Mouse (Mus musculus): ENCODE results near the gene Hes2. TPM values are rescaled to one million over a fixed set of nuclear protein-coding genes. Genes with fewer than 3 reads are reported as not detected.

Hes2 gene
- polyA plus RNA-seq (2011; ENCODE audit: insufficient read depth, insufficient read length, low read depth, missing spikeins): 0.39 TPM in 1 of 2 replicates, not detected in the other

GRCm38 (mm10) chr4:152158585-152159284, at the start of gene Hes2:
Gene Hes2 (plus strand): TSS chr4:152158867.
- Histone ChIP-seq H3K27ac (ENCODE audit: insufficient read depth, low read length) (no peak within 1 kb of the TSS), H3K27me3 (ENCODE audit: control insufficient read depth, insufficient read depth, low read length, poor library complexity, severe bottlenecking) (no peaks in the 10 kb centered on the region; the same call in 1 of the 2 replicates), H3K36me3 (ENCODE audit: control insufficient read depth, insufficient read depth, low read length, poor library complexity, severe bottlenecking) (no peaks in the 10 kb centered on the region), H3K9me3 (replicated peaks; ENCODE audit: control insufficient read depth, insufficient read depth, low read length, poor library complexity, severe bottlenecking) (no peaks in the 10 kb centered on the region), H3K4me3 (ENCODE audit: low read depth, low read length) (peak within 1 kb of the TSS; percentile 71), H3K9ac (ENCODE audit: low read depth, poor library complexity, severe bottlenecking) (peak within 1 kb of the TSS; percentile 24), H3K4me1 (ENCODE audit: control insufficient read depth, insufficient read depth, low read length) (no peaks in the 10 kb centered on the region)
- TF ChIP-seq POLR2A (IDR thresholded peaks at IDR 0.05; ENCODE audit: insufficient read depth, low read length) (no peak), CTCF (IDR thresholded peaks at IDR 0.05; ENCODE audit: low read depth, low read length) (no peak), EP300 (IDR thresholded peaks at IDR 0.05; ENCODE audit: insufficient read depth, low read depth, low read length) (no peak)

- Histone ChIP-seq H3K36me3 (ENCODE audit: control insufficient read depth, insufficient read depth, low read length, poor library complexity, severe bottlenecking) (peaks cover 15% of the 10 kb centered on the region), H3K9me3 (replicated peaks; ENCODE audit: control insufficient read depth, insufficient read depth, low read length, poor library complexity, severe bottlenecking) (no peaks in the 10 kb centered on the region), H3K9ac (ENCODE audit: low read depth, poor library complexity, severe bottlenecking) (no peak overlapping the region), H3K27ac (ENCODE audit: insufficient read depth, low read length) (no peak overlapping the region), H3K4me1 (ENCODE audit: control insufficient read depth, insufficient read depth, low read length) (peaks cover 6% of the 10 kb centered on the region), H3K27me3 (ENCODE audit: control insufficient read depth, insufficient read depth, low read length, poor library complexity, severe bottlenecking) (no peaks in the 10 kb centered on the region), H3K4me3 (ENCODE audit: low read depth, low read length) (no peak overlapping the region)
- TF ChIP-seq CTCF (IDR thresholded peaks at IDR 0.05; ENCODE audit: low read depth, low read length) (no peak), POLR2A (IDR thresholded peaks at IDR 0.05; ENCODE audit: insufficient read depth, low read length) (no peak), EP300 (IDR thresholded peaks at IDR 0.05; ENCODE audit: insufficient read depth, low read depth, low read length) (no peak)
Observed at GRCm38 (mm10) chr4:152109509-152109908, 49.2 kb upstream of the Hes2 start.

- H3K27me3 ChIP-seq (ENCODE audit: control insufficient read depth, insufficient read depth, low read length, poor library complexity, severe bottlenecking): no peaks in the 10 kb centered on the region
- no peak overlapping the region for H3K4me3 ChIP-seq (ENCODE audit: low read depth, low read length)
- no peak overlapping the region for H3K9ac ChIP-seq (ENCODE audit: low read depth, poor library complexity, severe bottlenecking)
- no peak for TF ChIP-seq EP300 (IDR thresholded peaks at IDR 0.05; ENCODE audit: insufficient read depth, low read depth, low read length)
- no peak for TF ChIP-seq CTCF (IDR thresholded peaks at IDR 0.05; ENCODE audit: low read depth, low read length)
- no peak for TF ChIP-seq POLR2A (IDR thresholded peaks at IDR 0.05; ENCODE audit: insufficient read depth, low read length)
- H3K36me3 ChIP-seq (ENCODE audit: control insufficient read depth, insufficient read depth, low read length, poor library complexity, severe bottlenecking): peaks cover 15% of the 10 kb centered on the region
- no peaks in the 10 kb centered on the region for H3K9me3 ChIP-seq (replicated peaks; ENCODE audit: control insufficient read depth, insufficient read depth, low read length, poor library complexity, severe bottlenecking)
- no peak overlapping the region for H3K27ac ChIP-seq (ENCODE audit: insufficient read depth, low read length)
- peaks cover 6% of the 10 kb centered on the region for H3K4me1 ChIP-seq (ENCODE audit: control insufficient read depth, insufficient read depth, low read length)
Observed at GRCm38 (mm10) chr4:152110689-152111088, 48.0 kb upstream of the Hes2 start.

- TF ChIP-seq POLR2A (IDR thresholded peaks at IDR 0.05; ENCODE audit: insufficient read depth, low read length) (no peak), EP300 (IDR thresholded peaks at IDR 0.05; ENCODE audit: insufficient read depth, low read depth, low read length) (no peak), CTCF (IDR thresholded peaks at IDR 0.05; ENCODE audit: low read depth, low read length) (no peak)
- Histone ChIP-seq H3K36me3 (ENCODE audit: control insufficient read depth, insufficient read depth, low read length, poor library complexity, severe bottlenecking) (peaks cover 10% of the 10 kb centered on the region), H3K4me3 (ENCODE audit: low read depth, low read length) (no peak overlapping the region), H3K27me3 (ENCODE audit: control insufficient read depth, insufficient read depth, low read length, poor library complexity, severe bottlenecking) (no peaks in the 10 kb centered on the region), H3K9ac (ENCODE audit: low read depth, poor library complexity, severe bottlenecking) (no peak overlapping the region), H3K4me1 (ENCODE audit: control insufficient read depth, insufficient read depth, low read length) (peaks cover 2% of the 10 kb centered on the region), H3K9me3 (replicated peaks; ENCODE audit: control insufficient read depth, insufficient read depth, low read length, poor library complexity, severe bottlenecking) (no peaks in the 10 kb centered on the region), H3K27ac (ENCODE audit: insufficient read depth, low read length) (no peak overlapping the region)
Observed at GRCm38 (mm10) chr4:152112329-152112728, 46.3 kb upstream of the Hes2 start.

GRCm38 (mm10) chr4:152114080-152114479, 44.6 kb upstream of the Hes2 start:
- Histone ChIP-seq H3K9me3 (replicated peaks; ENCODE audit: control insufficient read depth, insufficient read depth, low read length, poor library complexity, severe bottlenecking) (no peaks in the 10 kb centered on the region), H3K4me3 (ENCODE audit: low read depth, low read length) (peak overlapping the region; percentile 32), H3K27ac (ENCODE audit: insufficient read depth, low read length) (no peak overlapping the region), H3K27me3 (ENCODE audit: control insufficient read depth, insufficient read depth, low read length, poor library complexity, severe bottlenecking) (no peaks in the 10 kb centered on the region), H3K9ac (ENCODE audit: low read depth, poor library complexity, severe bottlenecking) (no peak overlapping the region), H3K36me3 (ENCODE audit: control insufficient read depth, insufficient read depth, low read length, poor library complexity, severe bottlenecking) (peaks cover 2% of the 10 kb centered on the region), H3K4me1 (ENCODE audit: control insufficient read depth, insufficient read depth, low read length) (no peaks in the 10 kb centered on the region)
- TF ChIP-seq CTCF (IDR thresholded peaks at IDR 0.05; ENCODE audit: low read depth, low read length): peak; percentile 74
- no peak for TF ChIP-seq POLR2A (IDR thresholded peaks at IDR 0.05; ENCODE audit: insufficient read depth, low read length)

GRCm38 (mm10) chr4:152115921-152116612, 42.6 kb upstream of the Hes2 start, which contains the start of gene Tnfrsf25:
Gene Tnfrsf25 (plus strand): TSS chr4:152115934.
- Histone ChIP-seq H3K9ac (ENCODE audit: low read depth, poor library complexity, severe bottlenecking) (peak within 1 kb of the TSS; percentile 56), H3K27me3 (ENCODE audit: control insufficient read depth, insufficient read depth, low read length, poor library complexity, severe bottlenecking) (no peaks in the 10 kb centered on the region), H3K4me1 (ENCODE audit: control insufficient read depth, insufficient read depth, low read length) (no peaks in the 10 kb centered on the region)

More at GRCm38 (mm10) chr4:152115921-152116612, 42.6 kb upstream of the Hes2 start, which contains the start of gene Tnfrsf25:
- no peak within 1 kb of the TSS for H3K27ac ChIP-seq (ENCODE audit: insufficient read depth, low read length)
- H3K36me3 ChIP-seq (ENCODE audit: control insufficient read depth, insufficient read depth, low read length, poor library complexity, severe bottlenecking): no peaks in the 10 kb centered on the region
- TF ChIP-seq EP300 (IDR thresholded peaks at IDR 0.05; ENCODE audit: insufficient read depth, low read depth, low read length): no peak
- no peak for TF ChIP-seq POLR2A (IDR thresholded peaks at IDR 0.05; ENCODE audit: insufficient read depth, low read length)
- no peak for TF ChIP-seq CTCF (IDR thresholded peaks at IDR 0.05; ENCODE audit: low read depth, low read length)
- peak within 1 kb of the TSS; percentile 36 for H3K4me3 ChIP-seq (ENCODE audit: low read depth, low read length)
- H3K9me3 ChIP-seq (replicated peaks; ENCODE audit: control insufficient read depth, insufficient read depth, low read length, poor library complexity, severe bottlenecking): no peaks in the 10 kb centered on the region
